Mouse (Mus musculus): ENCODE data around the gene Kcnq4. TPM values are rescaled to one million over a fixed set of nuclear protein-coding genes. Genes with fewer than 3 reads are reported as not detected.
A peak's percentile ranks its signal among the peaks of the same experiment; 100 is the strongest.

Kcnq4 gene
- not detected for polyA plus RNA-seq (2017; shearing (Covaris generic))

- ATAC-seq: no peak
These were observed at the start of gene Kcnq4 for GRCm38 (mm10) chr4:120747941-120748866. Kcnq4 (minus strand) TSS chr4:120748612.

- no peak for ATAC-seq
These were observed 48.3 kb upstream of the Kcnq4 start for GRCm38 (mm10) chr4:120796687-120797086.

GRCm38 (mm10) chr4:120795646-120796045 is 47.2 kb upstream of the Kcnq4 start:
- no peak for ATAC-seq

GRCm38 (mm10) chr4:120792918-120793317 is 44.5 kb upstream of the Kcnq4 start:
- ATAC-seq: peak; percentile 25

- no peak for ATAC-seq
These were observed 41.6 kb upstream of the Kcnq4 start for GRCm38 (mm10) chr4:120790027-120790426.

GRCm38 (mm10) chr4:120755801-120756200 is 7.4 kb upstream of the Kcnq4 start:
- no peak for ATAC-seq

- ATAC-seq: peak; percentile 64
These were observed 6.9 kb upstream of the Kcnq4 start for GRCm38 (mm10) chr4:120755299-120755698.

- ATAC-seq: no peak
These were observed 1.2 kb upstream of the Kcnq4 start for GRCm38 (mm10) chr4:120749601-120750000.

GRCm38 (mm10) chr4:120747243-120747792 is 1.1 kb downstream of the Kcnq4 start:
- ATAC-seq: no peak

GRCm38 (mm10) chr4:120746552-120747150 is 1.8 kb downstream of the Kcnq4 start:
- ATAC-seq: no peak

- no peak for ATAC-seq
These were observed 2.5 kb downstream of the Kcnq4 start for GRCm38 (mm10) chr4:120745731-120746551.

- ATAC-seq: no peak
These were observed 4.8 kb downstream of the Kcnq4 start for GRCm38 (mm10) chr4:120743636-120744035.

GRCm38 (mm10) chr4:120741303-120741702 is 7.1 kb downstream of the Kcnq4 start:
- no peak for ATAC-seq

- no peak for ATAC-seq
These were observed 14.3 kb downstream of the Kcnq4 start for GRCm38 (mm10) chr4:120734012-120734622.

GRCm38 (mm10) chr4:120732737-120733136 is 15.7 kb downstream of the Kcnq4 start:
- no peak for ATAC-seq

- peak; percentile 75 for ATAC-seq
These were observed 17.3 kb downstream of the Kcnq4 start for GRCm38 (mm10) chr4:120731030-120731644.

- ATAC-seq: no peak
These were observed 17.8 kb downstream of the Kcnq4 start for GRCm38 (mm10) chr4:120730574-120730973.

- no peak for ATAC-seq
These were observed 18.3 kb downstream of the Kcnq4 start for GRCm38 (mm10) chr4:120730146-120730545.

- ATAC-seq: no peak
These were observed 19.0 kb downstream of the Kcnq4 start for GRCm38 (mm10) chr4:120729441-120729840.

- ATAC-seq: no peak
These were observed 20.6 kb downstream of the Kcnq4 start for GRCm38 (mm10) chr4:120727842-120728241.

- no peak for ATAC-seq
These were observed 22.2 kb downstream of the Kcnq4 start for GRCm38 (mm10) chr4:120726174-120726573.
